In the genomic region with DNA sequence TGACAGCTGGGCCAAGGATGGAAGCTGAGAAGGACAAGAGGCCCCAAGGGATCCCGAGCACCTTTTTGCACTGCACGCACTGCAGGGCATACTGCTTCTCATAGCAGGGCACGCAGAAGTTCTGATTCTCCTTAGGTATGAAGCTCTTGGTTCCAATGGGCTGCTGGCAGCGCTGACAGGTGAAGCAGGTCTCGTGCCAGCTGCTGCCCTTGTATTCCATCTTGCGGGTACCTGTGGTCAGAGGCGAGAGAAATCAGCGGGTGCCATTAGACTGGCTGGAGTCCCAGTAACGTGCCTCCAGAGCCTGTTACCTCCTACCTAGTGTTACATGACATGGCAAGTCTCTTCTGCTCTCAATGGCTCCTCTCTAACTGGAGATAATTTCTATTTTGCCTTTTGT, we compare ENCODE assay signal across 9 mouse cellular contexts.
"Had no signal": no experiment of that assay in that cellular context is flagged by ENCODE, and none has a peak within 500 bp of the region (broad histone marks: within the 10 kb centered on the region; RNA-seq: fewer than 3 reads in every experiment).

No protein-coding gene starts in this region.

- H3K4me3 ChIP-seq: limb, embryonic 10.5 days; liver, embryonic 15.5 days; midbrain, embryonic 13.5 days; stomach, embryonic 15.5 days had no signal

- H3K27ac ChIP-seq: limb, embryonic 10.5 days; liver, embryonic 15.5 days; midbrain, embryonic 13.5 days; stomach, embryonic 15.5 days had no signal

- DNase-seq: kidney, postnatal 25 days; lung, adult 2 months; lung, postnatal 36 days; right cerebral cortex, postnatal 14 days; thymus, postnatal 36 days had no signal
